Mouse (Mus musculus) megakaryocyte-erythroid progenitor cell, adult 5 weeks (primary cell): Measurements from ENCODE around the gene Zfp27. TPM values are rescaled to one million over a fixed set of nuclear protein-coding genes. Genes with fewer than 3 reads are reported as not detected.

Experiments used
- polyA plus RNA-seq: library from polyadenylated mRNA; stranded (reverse); fragments of >175 nt; gene quantifications from 2 replicates; pipeline ENCODE4 v1.2.3, GENCODE M21; 2012

Gene Zfp27
- polyA plus RNA-seq, result 0.27 and 0.28 TPM in 2 replicates

DNA sequence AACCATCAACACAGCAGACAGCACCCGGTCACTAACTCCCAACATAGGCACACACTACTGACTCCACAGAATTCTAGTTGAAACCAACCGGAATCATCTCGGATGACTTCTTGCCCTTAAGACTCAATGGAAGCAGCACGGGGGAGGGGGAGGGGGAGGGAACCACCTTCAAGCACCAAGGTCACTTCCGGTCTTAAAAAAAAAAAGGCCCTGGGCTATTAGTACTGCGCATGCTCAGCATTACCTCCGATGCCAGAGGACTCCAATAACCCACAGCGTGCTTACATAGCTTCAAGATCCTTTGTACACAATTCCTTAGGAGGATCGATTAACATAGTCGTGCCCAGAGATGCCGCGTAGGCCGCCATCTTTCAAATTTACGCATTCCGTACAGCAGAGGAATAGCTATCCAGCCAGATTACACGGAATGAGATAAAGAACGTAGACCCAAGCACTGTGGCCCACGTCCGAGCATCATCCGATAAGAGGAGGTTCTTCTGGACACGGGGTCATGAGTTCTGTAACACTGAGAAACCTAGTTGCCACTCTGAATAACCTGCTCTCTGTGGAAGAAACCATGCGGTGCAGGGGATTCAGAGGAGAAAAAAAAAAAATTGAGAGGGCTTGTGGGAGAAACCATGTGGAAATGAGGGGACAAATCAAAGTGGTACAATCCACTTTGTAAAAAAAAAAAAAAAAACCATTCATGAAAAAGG is at the start of gene Zfp27:
Gene Zfp27 (minus strand): TSS at position 607 of the 716 bp plus-strand sequence.

GRCm38 (mm10) chr7:29953513-29954401 is 47.4 kb upstream of the Zfp27 start, which contains the start of gene Zfp74:
Gene Zfp74, minus strand, starts transcription at chr7:29954089.

GRCm38 (mm10) chr7:29908130-29908950 is 2.0 kb upstream of the Zfp27 start, which contains the start of gene Zfp383:
Gene Zfp383, plus strand, starts transcription at chr7:29908223.

GRCm38 (mm10) chr7:29859532-29860517 is 46.5 kb downstream of the Zfp27 start, which contains the start of gene Zfp420:
Gene Zfp420, plus strand, starts transcription at chr7:29859979.

GRCm38 (mm10) chr7:29853219-29853842 is 53.0 kb downstream of the Zfp27 start, which contains the start of gene Zfp940:
Gene Zfp940, minus strand, starts transcription at chr7:29853669.

Other genes with a start within 250 kb of the Zfp27 start
- not detected in 2 replicates for gene Catsperg2, start 179.5 kb downstream of the Zfp27 start, polyA plus RNA-seq
- 2.9 and 3.0 TPM in 2 replicates for gene Zfp84, start 138.0 kb downstream of the Zfp27 start, polyA plus RNA-seq
- gene Zfp30, start 122.6 kb downstream of the Zfp27 start, polyA plus RNA-seq, result 0.51 and 1.00 TPM in 2 replicates
- gene Zfp790, start 90.5 kb downstream of the Zfp27 start, polyA plus RNA-seq, result 0.60 and 0.65 TPM in 2 replicates
- gene Zfp940, start 52.9 kb downstream of the Zfp27 start, polyA plus RNA-seq, result 0.49 and 0.50 TPM in 2 replicates
- gene Zfp420, start 46.6 kb downstream of the Zfp27 start, polyA plus RNA-seq, result 0.32 and 0.38 TPM in 2 replicates
- gene Zfp383, start 1.7 kb upstream of the Zfp27 start, polyA plus RNA-seq, result 0.16 TPM in 2 replicates
- 13.4 and 15.0 TPM in 2 replicates for gene Zfp74, start 47.5 kb upstream of the Zfp27 start, polyA plus RNA-seq
- gene Zfp568, start 77.4 kb upstream of the Zfp27 start, polyA plus RNA-seq, result 2.6 and 3.1 TPM in 2 replicates
- gene Zfp14, start 144.8 kb upstream of the Zfp27 start, polyA plus RNA-seq, result not detected in 2 replicates
- 0.11 and 0.21 TPM in 2 replicates for gene Zfp82, start 166.3 kb upstream of the Zfp27 start, polyA plus RNA-seq
- not detected in 2 replicates for gene Gm26920, start 183.8 kb upstream of the Zfp27 start, polyA plus RNA-seq
- 2.1 and 2.5 TPM in 2 replicates for gene Zfp566, start 184.0 kb upstream of the Zfp27 start, polyA plus RNA-seq
- gene Zfp260, start 188.2 kb upstream of the Zfp27 start, polyA plus RNA-seq, result 0.36 and 0.46 TPM in 2 replicates
- gene Zfp382, start 215.4 kb upstream of the Zfp27 start, polyA plus RNA-seq, result 6.9 and 11.1 TPM in 2 replicates